Mouse (Mus musculus): ENCODE measurements around the gene Fmod.

Gene Fmod

DNA sequence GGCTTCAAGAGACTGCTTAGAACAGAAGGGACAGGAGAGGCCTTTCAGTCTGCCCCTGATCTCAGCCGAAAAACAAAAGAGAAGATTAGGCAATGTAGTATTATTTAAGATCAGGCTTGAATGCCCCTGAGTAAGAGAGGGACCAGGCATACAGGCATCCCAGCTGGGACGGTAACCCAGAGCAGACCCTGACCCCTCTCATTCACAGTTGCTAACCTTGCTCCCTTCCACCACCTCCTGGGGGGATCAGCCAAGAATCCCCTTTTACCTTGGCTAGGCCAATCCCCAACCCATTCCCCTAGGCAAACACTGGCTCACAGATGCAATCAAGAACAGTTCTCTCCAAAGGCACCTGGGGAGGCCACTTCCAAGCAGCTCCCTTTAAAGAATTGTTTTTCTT lies 39.7 kb downstream of the Fmod start:
- DNase-seq (ENCODE audit: low spot score in 2 of 2) = no peak

DNA sequence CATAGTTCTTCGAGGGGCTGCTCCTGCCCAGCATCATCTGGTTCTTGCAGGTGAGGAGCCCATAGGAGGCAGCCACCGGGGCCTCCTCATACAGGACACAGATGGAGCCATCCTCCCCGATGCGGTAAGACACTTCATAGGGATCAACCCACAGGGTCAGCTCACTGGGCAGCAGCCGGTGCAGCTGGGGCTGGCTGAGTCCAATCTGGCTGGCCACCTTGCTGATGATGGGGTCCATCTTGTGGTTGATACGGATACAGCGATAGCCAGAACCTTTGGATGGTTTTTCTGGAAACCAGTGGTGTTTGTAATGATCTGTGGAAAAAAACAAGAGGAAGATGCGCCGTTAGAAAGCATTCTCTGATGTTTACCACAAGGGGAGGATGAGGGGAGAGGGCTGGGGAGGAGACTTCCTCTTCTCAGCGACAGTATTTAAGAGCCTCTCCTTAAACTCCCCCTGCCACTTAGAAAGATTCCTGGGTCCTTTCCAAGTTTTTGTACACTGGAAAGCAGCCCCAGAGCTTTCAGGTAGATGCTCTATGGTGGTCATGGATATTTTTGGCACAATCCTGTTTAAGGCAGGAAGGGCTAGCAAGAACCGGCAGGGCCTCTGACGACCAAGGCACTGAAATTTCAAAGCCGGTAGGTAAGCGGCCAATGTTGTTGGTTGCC lies 40.5 kb downstream of the Fmod start:
- DNase-seq (ENCODE audit: low spot score in 2 of 2) = no peak

DNA sequence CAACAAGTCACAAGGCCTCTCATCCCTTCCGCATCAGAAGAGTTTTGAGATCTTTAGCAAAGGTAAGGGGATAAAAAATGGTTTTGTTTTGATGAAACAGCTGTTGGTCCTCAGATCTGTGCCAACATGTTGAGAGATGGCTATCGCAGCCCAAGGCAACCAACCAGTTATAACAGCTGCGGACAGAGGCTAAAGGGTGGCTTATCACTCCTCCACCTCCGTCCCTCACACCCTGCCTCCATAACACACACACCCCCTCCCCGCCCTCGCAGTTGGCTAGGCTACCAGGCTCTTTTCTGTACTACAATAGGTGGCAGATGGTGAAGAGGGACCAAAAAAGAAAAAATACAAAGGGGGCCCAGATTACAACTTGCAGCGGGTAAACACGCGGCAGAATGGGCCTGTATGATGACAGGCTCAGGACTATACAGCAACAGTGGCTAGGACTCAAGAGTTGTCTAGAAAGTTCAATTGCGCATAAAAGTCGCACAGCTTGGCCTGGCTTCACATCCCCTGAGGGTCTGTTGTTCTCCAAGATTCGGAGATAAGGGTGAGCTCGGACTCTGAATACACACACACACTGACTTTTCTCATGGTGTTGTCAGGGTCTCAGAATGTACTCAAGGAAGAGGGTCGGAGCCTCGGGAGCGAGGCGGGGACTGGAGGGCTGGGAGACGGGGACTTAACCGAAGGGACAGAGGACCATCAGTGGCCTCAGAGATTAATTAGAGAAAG lies 41.2 kb downstream of the Fmod start:
- peak in 1 of 2 experiments; percentile 52 for DNase-seq (ENCODE audit: low spot score in 2 of 2)

DNA sequence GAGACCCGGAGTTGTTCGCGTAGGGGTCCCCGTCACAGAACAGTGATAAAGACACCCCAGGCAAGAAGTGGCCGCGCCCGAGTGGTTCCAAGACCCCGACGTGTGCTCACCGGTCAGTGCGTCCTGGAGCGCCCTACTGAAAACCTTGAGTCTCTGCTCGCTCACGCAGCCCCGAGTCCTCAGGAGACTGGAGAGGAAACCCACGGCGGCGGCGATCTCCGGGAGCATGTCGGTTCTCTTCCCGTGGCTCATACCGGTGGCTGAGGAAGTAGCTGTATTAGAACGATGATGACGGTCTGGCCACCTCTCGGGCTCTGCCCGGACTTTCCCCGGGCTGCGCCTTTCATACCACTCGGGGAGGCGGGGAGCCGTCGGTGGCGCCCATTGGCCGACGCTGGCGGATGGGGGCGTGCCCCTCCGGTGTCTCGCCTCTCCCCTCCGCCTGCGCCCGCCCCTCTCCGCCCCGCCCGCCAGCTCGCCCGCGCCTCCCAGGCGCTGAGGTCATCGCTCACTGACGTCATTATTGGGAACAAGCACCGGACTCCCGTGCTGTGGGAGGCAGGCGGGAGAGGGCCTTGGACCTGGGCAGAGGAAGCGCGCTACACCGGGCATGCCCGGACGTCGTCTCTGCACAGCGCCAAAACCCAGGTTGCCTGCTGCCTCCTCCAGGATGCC lies 41.9 kb downstream of the Fmod start, which contains the start of gene Btg2:
Gene Btg2, minus strand, starts transcription at position 319 of the 675 bp plus-strand sequence.
- peak; percentile 91 to 95 for DNase-seq (ENCODE audit: low spot score in 2 of 2)

DNA sequence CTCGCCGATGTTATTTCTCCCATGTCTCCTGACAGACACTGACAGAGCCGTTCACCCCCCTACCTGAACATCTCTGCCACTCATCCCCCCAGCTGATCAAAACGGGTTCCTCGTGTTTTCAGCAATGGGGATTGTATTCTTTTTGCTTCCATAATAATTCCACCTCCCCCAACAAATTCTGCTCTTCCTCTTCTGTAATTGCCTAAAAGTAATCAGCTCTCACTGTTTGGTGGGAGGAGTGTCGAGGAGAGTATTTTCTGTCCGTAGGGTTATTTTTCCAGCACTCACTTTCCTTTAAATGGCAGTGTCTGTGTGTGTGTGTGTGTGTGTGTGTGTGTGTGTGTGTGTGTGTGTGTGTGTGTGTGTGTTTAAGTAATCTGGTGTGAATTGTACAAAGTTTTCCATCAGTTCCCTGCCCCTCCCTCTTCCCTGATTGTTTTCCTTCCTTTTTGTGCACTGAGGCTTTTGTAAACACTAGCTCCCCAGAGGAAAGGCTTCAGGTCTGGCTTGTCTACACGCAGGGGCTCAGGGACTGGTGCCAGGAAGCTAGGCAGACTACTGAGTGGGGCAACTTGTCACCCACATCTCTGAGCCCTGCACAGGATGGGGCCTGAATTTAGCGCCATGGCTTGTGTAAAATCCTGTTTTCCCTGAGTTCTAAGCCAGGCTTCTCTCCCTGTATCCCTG lies 42.6 kb downstream of the Fmod start:
- DNase-seq (ENCODE audit: low spot score in 2 of 2) = no peak

DNA sequence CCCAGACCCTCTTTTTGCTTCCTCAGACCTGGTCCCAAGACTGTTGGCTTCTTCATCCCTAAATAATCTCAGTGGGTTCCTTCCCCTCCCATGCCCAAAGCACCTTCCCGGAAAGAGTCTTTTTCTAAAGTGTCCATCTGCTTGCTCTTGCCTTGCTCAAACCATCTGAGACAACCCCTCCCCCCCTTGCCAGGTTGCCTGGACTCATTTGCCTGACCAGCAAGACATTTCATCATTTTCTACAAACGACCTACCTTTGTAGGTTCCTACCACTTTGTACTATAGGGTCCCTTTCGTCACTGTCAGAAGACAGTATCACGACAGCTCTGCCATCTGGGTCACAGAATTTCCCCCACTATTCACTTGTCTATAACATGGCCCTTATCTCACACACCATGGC lies 43.4 kb downstream of the Fmod start:
- DNase-seq (ENCODE audit: low spot score in 2 of 2) = no peak

DNA sequence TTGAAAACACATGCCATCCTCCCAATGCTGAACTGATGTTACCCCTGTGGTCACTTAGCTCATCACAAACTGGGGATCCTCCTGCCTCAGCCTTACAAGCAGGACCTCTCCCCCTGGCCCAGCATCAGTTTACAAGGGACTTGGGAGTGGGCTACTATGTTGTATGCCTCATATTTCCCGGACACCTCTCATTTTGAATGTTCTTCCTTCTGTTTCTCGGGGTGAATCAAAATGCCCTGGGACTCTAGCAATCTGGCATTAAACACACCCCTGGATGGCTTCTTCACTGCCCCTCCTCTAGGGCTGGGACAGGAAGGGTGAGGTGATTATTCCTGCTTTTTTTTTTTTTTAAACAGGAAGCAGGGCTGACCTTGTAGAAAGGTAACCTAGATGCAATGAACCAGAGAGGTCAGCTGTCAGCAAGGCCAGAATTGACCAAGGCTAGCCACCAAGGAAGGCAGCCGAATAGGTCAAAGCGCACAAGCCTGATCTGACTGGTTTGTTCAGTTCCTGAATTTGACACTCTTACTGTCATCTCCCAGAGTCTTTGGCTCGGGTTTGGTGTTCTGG lies 43.9 kb downstream of the Fmod start:
- no peak for DNase-seq (ENCODE audit: low spot score in 2 of 2)

DNA sequence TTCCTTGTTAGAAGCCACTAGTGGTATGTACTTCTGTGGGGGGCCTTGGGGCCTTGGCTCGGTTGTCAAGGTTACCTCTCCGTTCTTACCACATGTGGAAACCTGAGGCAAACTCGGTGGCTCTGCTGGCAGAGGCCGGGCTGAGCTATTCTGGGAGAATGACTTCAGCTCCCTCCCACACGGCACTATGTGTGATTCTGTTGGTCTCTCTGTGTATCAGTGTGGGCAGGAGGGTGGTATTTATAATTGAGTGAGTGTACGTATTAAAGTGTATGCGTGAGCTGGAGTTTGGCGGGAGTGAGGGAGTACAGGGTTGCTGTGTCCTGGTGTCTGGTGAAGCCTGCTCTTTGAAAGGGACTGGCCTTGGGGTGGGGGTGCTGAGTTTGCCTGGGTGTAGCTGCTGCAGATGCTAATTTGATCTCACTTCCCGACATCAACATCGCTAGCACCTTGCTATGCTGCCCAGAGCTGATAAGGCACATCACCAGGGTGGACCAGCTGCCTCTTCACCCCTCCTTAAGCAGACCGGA lies 46.0 kb downstream of the Fmod start:
- DNase-seq (ENCODE audit: low spot score in 2 of 2) = peak; percentile 88 to 92

DNA sequence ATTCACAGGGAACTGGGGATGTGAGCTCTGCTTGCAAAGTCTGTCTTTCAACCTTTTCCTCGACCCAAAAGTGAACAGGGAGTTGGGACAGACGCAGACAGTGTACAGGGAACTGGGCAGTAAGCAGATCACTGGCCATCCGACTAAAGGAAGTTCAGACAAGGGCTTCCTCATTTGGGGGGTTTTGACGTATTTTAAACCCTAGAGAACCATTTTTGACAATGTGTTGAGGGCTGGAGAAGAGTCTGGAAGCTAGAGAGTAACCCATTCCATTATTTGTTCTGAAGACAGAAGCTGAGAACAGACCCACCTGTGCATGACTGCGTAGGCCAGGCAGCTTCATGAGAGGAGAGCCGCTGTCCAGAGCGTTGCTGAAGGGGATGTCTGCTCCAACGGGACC lies 46.6 kb downstream of the Fmod start:
- DNase-seq (ENCODE audit: low spot score in 2 of 2) = no peak

DNA sequence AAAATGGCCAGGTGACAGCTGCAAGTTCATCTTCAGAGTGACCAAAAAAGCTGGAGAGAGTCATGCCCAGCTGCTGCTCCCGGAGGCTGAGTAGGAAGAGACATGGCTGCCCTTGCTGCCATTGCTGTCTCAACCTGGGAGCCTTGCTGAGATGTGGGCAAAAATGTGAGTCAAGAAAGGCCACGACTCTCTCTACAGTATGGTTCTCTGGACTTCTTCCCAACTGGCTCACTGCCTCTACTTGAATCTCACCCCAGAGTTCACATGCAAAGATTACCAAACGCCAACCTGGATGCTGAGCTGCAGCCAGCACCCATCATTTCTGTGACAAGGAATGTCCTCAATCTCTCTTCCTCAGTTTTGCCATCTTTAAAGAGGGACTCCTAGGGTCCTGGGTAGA lies 47.1 kb downstream of the Fmod start:
- no peak for DNase-seq (ENCODE audit: low spot score in 2 of 2)

DNA sequence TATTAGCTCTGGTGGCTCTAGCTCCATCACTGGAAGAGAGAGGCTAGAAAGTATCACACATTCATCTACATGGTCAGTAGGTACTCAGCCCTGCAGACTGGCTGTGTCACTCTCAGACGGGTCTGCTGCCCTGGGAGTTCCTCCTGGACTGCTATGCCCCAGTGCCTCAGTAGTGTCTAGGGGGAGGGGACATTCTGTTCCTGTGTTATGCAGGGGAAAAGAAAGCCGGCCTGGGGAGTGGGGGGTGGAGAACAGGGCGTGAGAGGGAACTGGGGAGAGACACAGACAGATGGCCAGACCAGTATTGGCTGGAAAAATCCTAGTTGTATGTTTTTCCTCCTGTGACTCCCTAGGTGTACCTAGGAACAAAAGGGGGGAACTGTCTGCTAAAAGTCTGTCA lies 49.0 kb downstream of the Fmod start:
- no peak for DNase-seq (ENCODE audit: low spot score in 2 of 2)

DNA sequence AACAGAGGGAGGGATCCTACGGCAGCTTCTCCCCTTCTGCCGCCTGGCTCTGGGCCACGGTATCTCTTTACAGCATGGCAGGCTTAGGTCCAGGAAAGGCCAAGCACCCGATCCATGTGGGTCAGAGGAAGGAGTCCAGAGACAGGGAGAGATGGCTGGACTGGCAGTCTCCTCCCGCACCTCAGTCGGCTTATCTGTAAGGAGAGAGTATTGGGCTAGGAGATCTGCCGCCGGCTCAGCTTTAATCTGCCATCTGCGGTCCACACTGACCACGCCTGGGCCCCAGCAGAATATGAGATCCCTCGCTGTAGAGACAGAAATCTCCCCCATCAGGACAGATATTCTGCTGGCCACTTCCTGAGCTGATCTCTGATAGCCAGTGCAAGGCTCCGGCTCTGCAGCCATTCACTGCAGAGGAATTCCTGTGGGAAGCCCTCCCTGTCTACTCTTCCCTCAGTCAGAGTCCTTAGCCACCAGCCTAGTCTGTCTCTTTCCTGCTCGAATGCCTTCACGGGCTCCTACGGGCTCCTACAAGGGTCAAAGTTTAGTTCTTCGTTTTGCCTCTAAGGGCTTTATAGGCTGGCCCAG lies 49.9 kb downstream of the Fmod start:
- DNase-seq (ENCODE audit: low spot score in 2 of 2) = no peak

DNA sequence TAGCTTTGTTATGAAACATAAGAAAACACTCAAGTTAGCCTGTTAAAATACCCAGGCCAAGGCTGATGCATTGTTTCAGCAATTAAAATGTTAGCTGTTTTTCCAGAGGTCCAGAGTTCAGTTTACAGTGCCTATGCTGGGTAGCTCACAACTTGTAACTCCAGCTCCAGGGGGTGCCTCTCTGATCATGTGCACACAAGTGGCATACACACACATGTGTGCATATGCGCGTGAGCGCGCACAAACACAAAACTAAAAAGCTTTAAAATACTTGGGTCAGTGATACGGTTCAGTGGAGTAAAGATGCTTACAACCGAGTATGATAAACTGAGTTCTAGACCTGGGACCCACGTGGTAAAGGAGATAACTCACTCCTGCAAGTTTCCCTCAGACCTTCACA lies 52.0 kb downstream of the Fmod start:
- DNase-seq (ENCODE audit: low spot score in 2 of 2) = no peak

DNA sequence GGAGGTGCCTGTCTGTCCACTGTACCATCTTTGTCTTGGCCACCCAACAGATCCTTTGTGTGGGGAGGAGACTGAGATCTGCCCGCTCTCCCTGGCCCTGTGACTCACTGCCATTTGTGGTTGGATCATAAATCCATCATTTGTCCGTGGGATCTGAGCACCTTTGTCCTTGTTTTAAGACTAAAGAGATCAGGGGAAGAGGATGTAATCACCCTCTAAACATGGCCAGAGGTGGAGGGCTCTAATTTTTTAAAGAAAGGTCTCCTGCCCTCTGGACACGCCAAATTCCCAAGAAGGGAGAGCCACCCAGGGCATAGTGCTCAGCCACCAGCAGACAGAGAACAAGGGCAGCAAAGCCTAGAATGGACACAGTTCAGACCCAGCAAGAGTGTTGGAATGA lies 54.8 kb downstream of the Fmod start:
- no peak for DNase-seq (ENCODE audit: low spot score in 2 of 2)

DNA sequence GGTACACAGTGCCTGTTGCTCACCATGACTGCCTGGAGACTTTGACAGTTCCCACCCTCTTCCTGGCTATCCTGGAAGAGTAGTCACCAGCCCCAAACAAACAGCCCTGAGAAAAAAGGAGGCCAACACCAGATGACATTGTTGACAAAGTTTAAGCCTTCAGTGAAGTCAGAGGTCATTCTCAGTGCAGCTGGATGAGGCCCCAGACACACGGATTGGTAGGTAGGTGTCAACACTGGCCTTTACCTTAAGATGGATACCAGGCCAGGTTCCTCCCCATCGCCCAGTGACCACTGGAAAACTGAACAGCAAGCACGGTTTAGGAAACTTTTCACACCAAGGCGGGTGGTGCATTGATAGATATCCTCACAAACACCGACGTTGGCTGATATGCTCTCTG lies 55.3 kb downstream of the Fmod start:
- no peak for DNase-seq (ENCODE audit: low spot score in 2 of 2)

DNA sequence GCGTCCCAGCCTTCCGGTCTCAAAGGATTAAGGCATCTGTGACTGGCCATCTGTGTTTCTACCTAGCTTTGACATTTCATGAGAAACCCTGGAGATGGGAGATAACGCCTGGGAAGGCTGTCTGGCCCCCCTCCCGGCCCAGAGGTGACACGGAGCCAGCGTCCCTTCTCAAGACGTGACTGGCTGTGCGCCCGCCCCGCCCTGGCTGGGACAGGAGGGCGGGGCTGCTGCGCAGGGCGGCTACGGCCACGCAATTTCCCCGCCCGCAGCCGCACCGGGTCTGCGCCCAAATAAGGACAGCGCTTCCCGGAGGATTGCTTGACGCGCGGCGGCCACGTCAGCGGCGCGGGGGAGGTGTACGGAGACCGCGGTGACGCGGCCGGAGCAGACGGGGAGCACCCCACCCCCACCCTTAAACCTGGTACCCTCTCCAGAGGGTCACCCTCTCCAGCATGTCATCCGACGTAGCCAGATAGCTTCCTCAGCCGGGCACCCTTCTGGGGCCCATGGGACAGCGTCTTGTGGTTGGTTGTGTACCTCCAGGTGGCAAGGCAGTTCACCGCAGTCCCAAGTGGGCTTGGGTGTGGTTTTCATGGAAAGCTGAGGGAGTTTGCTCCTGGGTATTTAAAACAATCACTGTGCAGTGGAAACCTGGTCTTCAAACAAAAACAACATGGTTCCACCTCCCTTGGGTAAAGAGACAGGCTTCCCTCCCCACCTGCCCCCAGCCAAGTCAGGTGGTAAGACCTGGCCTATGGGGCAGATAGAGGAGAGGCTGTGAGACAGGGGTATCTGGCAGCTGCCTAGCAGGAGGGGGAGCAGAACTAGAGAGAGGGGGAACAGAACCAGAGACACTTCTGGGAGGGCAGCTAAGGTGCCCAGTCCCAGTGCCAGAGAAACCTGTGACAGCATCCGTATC lies 56.1 kb downstream of the Fmod start:
- peak; percentile 68 to 86 for DNase-seq (ENCODE audit: low spot score in 2 of 2)

DNA sequence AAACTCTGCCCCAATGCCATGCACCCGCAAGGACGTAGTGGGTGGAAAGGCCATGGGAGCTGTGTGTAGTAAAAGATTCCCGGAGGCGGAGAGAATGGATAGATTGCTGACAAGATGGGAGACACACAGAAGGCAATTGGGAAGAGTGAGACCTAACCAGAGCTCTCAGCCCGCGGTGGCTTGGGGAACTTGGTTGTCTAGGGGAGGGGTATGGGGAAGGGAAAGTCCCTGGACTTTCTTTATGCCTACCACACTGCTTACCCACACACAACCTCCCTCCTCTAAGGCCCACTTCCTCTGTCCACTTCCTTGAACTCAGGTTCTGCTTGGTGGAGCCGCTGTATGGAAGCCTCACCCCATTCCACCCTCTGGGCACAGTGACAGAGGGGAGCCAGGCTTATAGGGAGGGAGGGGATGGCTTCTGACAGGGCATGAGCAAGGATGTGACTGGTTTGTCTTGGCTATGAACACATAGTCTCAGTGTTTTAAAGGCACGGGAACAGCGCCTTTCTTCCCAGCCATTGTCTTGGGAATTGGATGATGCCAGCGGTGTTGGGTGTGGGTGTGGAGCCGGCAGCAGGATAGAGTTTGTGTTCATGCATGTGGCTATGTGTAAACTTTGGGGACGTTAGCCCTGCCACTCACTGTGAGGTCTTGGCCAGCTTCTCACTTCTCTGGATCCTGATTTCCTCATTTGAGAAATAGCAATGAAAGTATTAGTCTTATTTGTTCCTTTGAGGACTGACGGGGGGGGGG lies 56.9 kb downstream of the Fmod start:
- DNase-seq (ENCODE audit: low spot score in 2 of 2) = no peak

DNA sequence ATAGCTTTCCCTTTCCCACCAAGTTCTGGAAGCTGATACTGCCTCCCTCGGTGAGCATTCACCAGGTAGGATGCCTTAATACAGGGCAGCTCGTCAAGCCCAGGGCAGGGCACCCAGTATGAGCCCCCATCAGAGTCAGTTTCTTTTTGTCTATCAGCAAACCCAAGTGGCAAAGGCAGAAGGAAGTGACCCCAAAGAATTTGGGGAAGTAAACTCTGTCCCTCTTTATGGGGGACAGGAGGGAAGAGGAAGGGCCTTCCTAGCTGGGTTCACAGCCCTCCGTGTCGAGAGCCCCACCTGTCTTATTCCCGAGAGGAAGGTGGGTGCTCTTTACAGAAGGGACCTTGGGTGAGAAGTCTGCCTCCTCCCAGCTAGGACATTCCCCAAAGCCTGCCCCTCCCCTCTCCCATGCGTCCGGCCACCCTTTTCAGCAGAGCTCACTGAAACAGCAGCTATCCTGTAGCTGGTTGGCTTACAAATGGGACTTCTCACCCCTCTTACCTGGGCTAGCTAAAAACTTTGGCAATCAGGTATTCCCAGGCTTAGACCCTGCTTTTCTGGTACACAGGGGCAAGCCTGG lies 58.1 kb downstream of the Fmod start:
- no peak for DNase-seq (ENCODE audit: low spot score in 2 of 2)

DNA sequence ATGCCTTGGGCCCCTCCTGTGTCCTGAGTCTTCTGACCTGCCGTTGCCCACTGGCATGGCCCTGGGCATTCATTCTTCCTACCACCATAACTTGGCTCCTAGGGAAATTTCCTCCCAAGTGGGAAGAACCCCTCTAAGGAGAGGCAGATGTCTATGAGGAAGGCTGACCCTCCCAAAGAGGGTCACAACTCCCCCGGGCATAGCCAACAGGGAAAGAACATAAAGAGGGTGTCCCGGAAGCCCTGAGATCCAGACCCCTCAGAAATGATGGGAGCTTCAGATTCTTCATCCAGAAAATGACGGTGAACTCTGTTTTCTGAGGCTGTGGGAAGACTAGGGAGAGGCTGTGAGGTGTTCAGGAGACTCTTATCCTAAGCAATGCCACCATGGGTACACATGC lies 58.7 kb downstream of the Fmod start:
- DNase-seq (ENCODE audit: low spot score in 2 of 2) = no peak

All from left cerebral cortex, adult 9 months (tissue).